Mouse (Mus musculus): ENCODE data around the gene Ppm1a.

- TF ChIP-seq CTCF (IDR thresholded peaks at IDR 0.05; ENCODE audit: control insufficient read depth, insufficient read depth, insufficient read length) (no peak), MAX (IDR thresholded peaks at IDR 0.05) (no peak), MYOG (IDR thresholded peaks at IDR 0.05; ENCODE audit: control insufficient read depth, extremely low read depth, insufficient read length) (no peak), USF1 (IDR thresholded peaks at IDR 0.05; ENCODE audit: low read depth) (no peak), CEBPB (IDR thresholded peaks at IDR 0.05; ENCODE audit: low read depth) (no peak)
Observed at GRCm38 (mm10) chr12:72845946-72846345, 88.7 kb downstream of the Ppm1a start.
